10 mouse cellular contexts compared by ENCODE assay signal in the genomic region with DNA sequence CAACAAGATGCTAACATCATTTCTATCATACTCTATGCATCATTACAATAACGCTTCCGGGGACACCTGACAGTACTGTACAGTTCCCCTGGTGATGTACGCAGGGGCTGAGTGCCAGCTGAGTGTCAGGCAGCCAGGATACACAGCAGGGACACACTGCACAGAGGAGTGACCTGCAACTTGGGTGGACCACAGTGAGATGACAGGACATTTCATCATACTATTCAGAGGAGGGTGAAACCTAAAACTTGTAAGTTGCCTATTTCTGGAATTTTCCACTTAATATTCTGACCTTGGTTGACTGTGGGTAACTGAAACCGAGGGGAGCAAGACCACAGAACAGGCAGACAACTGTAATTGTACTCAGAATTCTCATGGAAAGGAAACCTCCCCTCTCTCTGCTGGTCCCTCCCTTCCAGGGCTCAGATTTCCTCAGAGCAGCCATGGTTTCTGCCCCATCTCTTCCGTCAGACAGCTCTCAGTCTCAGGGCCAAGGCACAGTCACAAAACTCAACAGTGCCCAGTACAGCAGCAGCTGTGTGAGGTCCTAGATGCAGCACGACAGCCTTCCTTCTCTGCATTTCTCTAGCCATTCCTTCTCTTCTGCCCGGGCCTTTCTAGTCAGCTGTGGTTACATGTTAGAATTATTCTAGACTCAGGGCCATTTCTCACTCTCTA. TPM values are rescaled to one million over a fixed set of nuclear protein-coding genes. Genes with fewer than 3 reads are reported as not detected.
DNase-seq lines count a peak whose midpoint lies in the region; ATAC-seq and TF ChIP-seq lines count a peak whose summit lies in the region.
"Had no signal": no experiment of that assay in that cellular context is flagged by ENCODE, and none has a peak within 500 bp of the region (broad histone marks: within the 10 kb centered on the region; RNA-seq: fewer than 3 reads in every experiment).

No protein-coding gene starts in this region.

- H3ac ChIP-seq in myocyte (ENCODE audit: control insufficient read depth, insufficient read length) = no peak overlapping the region

- intact Hi-C loops in heart, adult 2 months (cut with DNase I) = no loop called here
- intact Hi-C loops in left cerebral cortex, postnatal 10 days (cut with DNase I) = no loop called here

- no peak for TF ChIP-seq EP300 in heart, adult 2 months (IDR thresholded peaks at IDR 0.05; ENCODE audit: insufficient read depth, low read depth, low read length)
- no peak for TF ChIP-seq EP300 in lung, postnatal 0 days (IDR thresholded peaks at IDR 0.05)
- no peak for TF ChIP-seq EP300 in heart, postnatal 0 days (IDR thresholded peaks at IDR 0.05; ENCODE audit: low read depth)

- TF ChIP-seq CTCF in heart, adult 2 months (IDR thresholded peaks at IDR 0.05) = no peak
- no peak for TF ChIP-seq CTCF in lung, postnatal 0 days (IDR thresholded peaks at IDR 0.05)
- TF ChIP-seq CTCF in heart, postnatal 0 days (IDR thresholded peaks at IDR 0.05; ENCODE audit: low read depth) = no peak

- peaks cover 6% of the 10 kb centered on the region for H3K4me1 ChIP-seq in heart, adult 2 months (ENCODE audit: control insufficient read depth, insufficient read depth, low read length)
- no peaks in the 10 kb centered on the region for H3K4me1 ChIP-seq in lung, postnatal 0 days (ENCODE audit: insufficient read depth, low read depth, low read length)
- no peaks in the 10 kb centered on the region for H3K4me1 ChIP-seq in heart, postnatal 0 days (ENCODE audit: control insufficient read depth, insufficient read depth)
- H3K4me1 ChIP-seq: hindbrain, embryonic 15.5 days had no signal

- no peaks in the 10 kb centered on the region for H3K9me3 ChIP-seq in lung, postnatal 0 days (ENCODE audit: low read length)
- no peaks in the 10 kb centered on the region for H3K9me3 ChIP-seq in heart, postnatal 0 days (replicated peaks; ENCODE audit: control insufficient read depth, low read length)
- H3K9me3 ChIP-seq: hindbrain, embryonic 15.5 days had no signal

- no peaks in the 10 kb centered on the region for H3K79me2 ChIP-seq in heart, adult 2 months (replicated peaks; ENCODE audit: control insufficient read depth, insufficient read depth, low read length)
- no peaks in the 10 kb centered on the region for H3K79me2 ChIP-seq in myocyte (ENCODE audit: control insufficient read depth, insufficient read depth)

- ATAC-seq in lung, postnatal 0 days = no peak
- 0 out of 2 replicates have a peak, but pooled peaks have one; percentile 27 for ATAC-seq in heart, postnatal 0 days (ENCODE audit: insufficient read depth, low read depth)

- H3K9ac ChIP-seq in heart, adult 2 months (ENCODE audit: low read depth, low read length) = no peak overlapping the region
- H3K9ac ChIP-seq in lung, postnatal 0 days (replicated peaks; ENCODE audit: low read depth) = no peak overlapping the region
- H3K9ac ChIP-seq in heart, postnatal 0 days (replicated peaks; ENCODE audit: low read depth, low read length) = no peak overlapping the region
- H3K9ac ChIP-seq: hindbrain, embryonic 15.5 days had no signal

- no peak for DNase-seq in heart, adult 2 months
- DNase-seq in heart, adult 9 months (ENCODE audit: low spot score in 2 of 2) = no peak
- DNase-seq in lung, postnatal 0 days (ENCODE audit: low spot score) = no peak
- no peak for DNase-seq in lung, postnatal 36 days
- DNase-seq in heart, postnatal 0 days (ENCODE audit: low spot score) = peak; percentile 7
- no peak for DNase-seq in layer of hippocampus, postnatal 36 days
- no peak for DNase-seq in left cerebral cortex, postnatal 10 days (ENCODE audit: extremely low spot score in 1 of 2, low spot score in 2 of 2)

- no peak overlapping the region for H3K4me3 ChIP-seq in heart, adult 2 months
- no peak overlapping the region for H3K4me3 ChIP-seq in lung, postnatal 0 days (ENCODE audit: low read depth, low read length)
- no peak overlapping the region for H3K4me3 ChIP-seq in heart, postnatal 0 days (ENCODE audit: low read depth, low read length)
- no peak overlapping the region for H3K4me3 ChIP-seq in myocyte
- H3K4me3 ChIP-seq: hindbrain, embryonic 15.5 days had no signal

- WGBS in heart, adult 2 months = 46% methylated on average over 7 of the region's 7 CpGs
- WGBS in lung, postnatal 0 days = 55% methylated on average over 7 of the region's 7 CpGs
- WGBS in heart, postnatal 0 days = 57% methylated on average over 7 of the region's 7 CpGs

- peaks cover 6% of the 10 kb centered on the region for H3K36me3 ChIP-seq in heart, adult 2 months (ENCODE audit: control insufficient read depth, insufficient read depth, low read length)
- 0 out of 2 replicates have a peak, but pooled peaks cover 4% of the 10 kb centered on the region for H3K36me3 ChIP-seq in lung, postnatal 0 days (ENCODE audit: insufficient read depth, low read length)
- 0 out of 2 replicates have a peak, but pooled peaks cover 18% of the 10 kb centered on the region for H3K36me3 ChIP-seq in heart, postnatal 0 days (replicated peaks; ENCODE audit: control insufficient read depth, insufficient read depth, low read length)
- H3K36me3 ChIP-seq in myocyte (ENCODE audit: control insufficient read depth, insufficient read depth) = no peaks in the 10 kb centered on the region

- no peaks in the 10 kb centered on the region for H3K27me3 ChIP-seq in heart, adult 2 months (ENCODE audit: control insufficient read depth, insufficient read depth, low read length)
- no peaks in the 10 kb centered on the region for H3K27me3 ChIP-seq in lung, postnatal 0 days (replicated peaks; ENCODE audit: insufficient read depth, low read length)
- no peaks in the 10 kb centered on the region for H3K27me3 ChIP-seq in heart, postnatal 0 days (ENCODE audit: control insufficient read depth, insufficient read depth, low read length)
- H3K27me3 ChIP-seq in myocyte (ENCODE audit: control insufficient read depth, insufficient read depth, insufficient read length) = no peaks in the 10 kb centered on the region
- H3K27me3 ChIP-seq: hindbrain, embryonic 15.5 days had no signal

- H3K27ac ChIP-seq in heart, adult 2 months = peak overlapping the region; percentile 55
- H3K27ac ChIP-seq in lung, postnatal 0 days (ENCODE audit: low read length) = peak overlapping the region; percentile 12; the same call in 1 of the 2 replicates
- H3K27ac ChIP-seq in heart, postnatal 0 days (ENCODE audit: low read depth) = peak overlapping the region; percentile 59
- H3K27ac ChIP-seq: hindbrain, embryonic 15.5 days had no signal

- no peak for TF ChIP-seq POLR2A in heart, adult 2 months (IDR thresholded peaks at IDR 0.05; ENCODE audit: insufficient read depth, low read depth, low read length)
- TF ChIP-seq POLR2A in myocyte (IDR thresholded peaks at IDR 0.05; ENCODE audit: insufficient read length, low read depth) = peak; percentile 78

- H3K4me2 ChIP-seq in lung, postnatal 0 days (replicated peaks; ENCODE audit: low read depth, low read length) = no peak overlapping the region
- H3K4me2 ChIP-seq in heart, postnatal 0 days (ENCODE audit: low read depth, low read length) = no peak overlapping the region
- H3K4me2 ChIP-seq in myocyte (ENCODE audit: low read depth) = peak overlapping the region; percentile 49
- H3K4me2 ChIP-seq: hindbrain, embryonic 15.5 days had no signal

TF ChIP-seq in myocyte, 11 proteins besides CTCF, POLR2A, EP300 and RAD21 (continues in another document):
- TF ChIP-seq TCF3 (IDR thresholded peaks at IDR 0.05; ENCODE audit: insufficient read length, low read depth) (no peak), POLR2AphosphoS2 (IDR thresholded peaks at IDR 0.05; ENCODE audit: insufficient read length, low read depth) (peak; percentile 75), TCF12 (IDR thresholded peaks at IDR 0.05; ENCODE audit: insufficient read depth, poor library complexity, severe bottlenecking) (no peak), E2F4 (IDR thresholded peaks at IDR 0.05; ENCODE audit: insufficient read depth) (no peak), REST (IDR thresholded peaks at IDR 0.05; ENCODE audit: insufficient read depth, insufficient read length) (no peak)

RNA-seq across cellular contexts. Expression of gene Mlh3, which starts 14.2 kb away (rescaled TPM):
- total RNA-seq in heart, adult 2 months (2021) = 1 to 10 TPM; 8.2 to 8.7 TPM
- 4.5 and 8.8 TPM in 2 replicates for polyA plus RNA-seq in heart, adult 2 months (2012; rRNA removed)
- 4.2 and 5.0 TPM in 2 replicates for polyA plus RNA-seq in lung, postnatal 0 days (2015; fragmentation: Nextera tagmentation; extraction: Ambion mirVana)
- 4.4 and 8.6 TPM in 2 replicates for total RNA-seq in heart, postnatal 0 days (2014; rRNA removed; ENCODE audit: low replicate concordance)
- 4.9 and 5.0 TPM in 2 replicates for polyA plus RNA-seq in heart, postnatal 0 days (2015; fragmentation: Nextera tagmentation; extraction: Ambion mirVana)
- 1.4 TPM for polyA plus RNA-seq in myocyte (2012; fragmentation: generic; extraction: Trizol)
- 10 to 100 TPM; 19.7 to 20.3 TPM for total RNA-seq in layer of hippocampus, postnatal 36 days (2021)
- total RNA-seq in left cerebral cortex, postnatal 10 days (2021) = 10 to 100 TPM; 12.6 to 13.1 TPM

RNA-seq across cellular contexts. Expression of gene Acyp1, which starts 32.0 kb away (rescaled TPM):
- total RNA-seq in heart, adult 2 months (2021) = 10 to 100 TPM; 19.3 to 20.0 TPM
- polyA plus RNA-seq in heart, adult 2 months (2012; rRNA removed) = 9.7 and 11.0 TPM in 2 replicates
- polyA plus RNA-seq in lung, postnatal 0 days (2015; fragmentation: Nextera tagmentation; extraction: Ambion mirVana) = 54.9 and 68.2 TPM in 2 replicates
- 18.1 and 64.2 TPM in 2 replicates for total RNA-seq in heart, postnatal 0 days (2014; rRNA removed; ENCODE audit: low replicate concordance)
- polyA plus RNA-seq in heart, postnatal 0 days (2015; fragmentation: Nextera tagmentation; extraction: Ambion mirVana) = 59.8 and 72.1 TPM in 2 replicates
- 22.0 TPM for polyA plus RNA-seq in myocyte (2012; fragmentation: generic; extraction: Trizol)
- 10 to 100 TPM; 32.8 to 34.1 TPM for total RNA-seq in layer of hippocampus, postnatal 36 days (2021)
- 10 to 100 TPM; 19.2 to 23.1 TPM for total RNA-seq in left cerebral cortex, postnatal 10 days (2021)

RNA-seq across cellular contexts. Expression of gene Zc2hc1c, which starts 32.2 kb away (rescaled TPM):
- total RNA-seq in heart, adult 2 months (2021) = 1 to 10 TPM; 2.2 to 2.6 TPM
- 1.0 and 1.1 TPM in 2 replicates for polyA plus RNA-seq in heart, adult 2 months (2012; rRNA removed)
- polyA plus RNA-seq in lung, postnatal 0 days (2015; fragmentation: Nextera tagmentation; extraction: Ambion mirVana) = 2.6 and 2.7 TPM in 2 replicates
- 0.80 and 0.85 TPM in 2 replicates for total RNA-seq in heart, postnatal 0 days (2014; rRNA removed; ENCODE audit: low replicate concordance)
- polyA plus RNA-seq in heart, postnatal 0 days (2015; fragmentation: Nextera tagmentation; extraction: Ambion mirVana) = 1.1 TPM in 2 replicates
- polyA plus RNA-seq in myocyte (2012; fragmentation: generic; extraction: Trizol) = 1.7 TPM
- 1 to 10 TPM; 1.0 to 1.2 TPM for total RNA-seq in layer of hippocampus, postnatal 36 days (2021)
- total RNA-seq in left cerebral cortex, postnatal 10 days (2021) = 1 to 10 TPM in 1 of 2 experiments, under 1 TPM in 1; 0.86 to 1.1 TPM
- total RNA-seq: monocyte, adult 5-6 weeks had no signal

RNA-seq across cellular contexts. Expression of gene Eif2b2, which starts 36.9 kb away (rescaled TPM):
- 10 to 100 TPM; 40.3 to 45.8 TPM for total RNA-seq in heart, adult 2 months (2021)
- 60.2 and 63.1 TPM in 2 replicates for polyA plus RNA-seq in heart, adult 2 months (2012; rRNA removed)
- polyA plus RNA-seq in lung, postnatal 0 days (2015; fragmentation: Nextera tagmentation; extraction: Ambion mirVana) = 58.7 and 64.9 TPM in 2 replicates
- total RNA-seq in heart, postnatal 0 days (2014; rRNA removed; ENCODE audit: low replicate concordance) = 54.0 and 106 TPM in 2 replicates
- 48.6 and 49.4 TPM in 2 replicates for polyA plus RNA-seq in heart, postnatal 0 days (2015; fragmentation: Nextera tagmentation; extraction: Ambion mirVana)
- 342 TPM for polyA plus RNA-seq in myocyte (2012; fragmentation: generic; extraction: Trizol)
- 10 to 100 TPM; 52.4 to 57.6 TPM for total RNA-seq in layer of hippocampus, postnatal 36 days (2021)
- total RNA-seq in left cerebral cortex, postnatal 10 days (2021) = 10 to 100 TPM; 60.8 to 61.7 TPM
